Mouse (Mus musculus): ENCODE measurements around the gene Cacna1b.

DNA sequence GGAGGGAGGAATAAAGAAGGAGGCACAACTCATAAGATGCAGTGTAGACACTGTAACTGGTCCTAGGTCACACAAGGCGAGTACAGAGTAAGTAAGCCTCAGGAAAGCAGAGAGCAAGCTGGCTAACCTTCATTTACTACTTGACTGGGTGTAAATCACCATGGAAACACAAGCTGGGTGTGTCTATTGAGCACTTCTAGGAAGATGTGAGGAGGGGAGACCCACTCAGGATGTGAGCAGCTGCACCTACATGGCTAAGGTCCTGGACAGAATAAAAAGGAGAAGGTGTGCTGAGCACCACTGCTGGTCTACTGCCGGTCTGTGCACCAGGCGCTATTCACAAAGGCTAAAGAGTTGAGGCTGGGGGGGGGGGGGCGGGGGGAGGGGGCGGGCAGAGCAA, 13.9 kb upstream of the Cacna1b start:
- no peak for TF ChIP-seq CTCF (IDR thresholded peaks at IDR 0.05; ENCODE audit: borderline replicate concordance, control insufficient read depth, extremely low read depth, insufficient read depth, low read length, poor library complexity)
- TF ChIP-seq POLR2A (IDR thresholded peaks at IDR 0.05; ENCODE audit: control insufficient read depth, extremely low read depth, insufficient read depth, low read length, poor library complexity): no peak
